Mouse (Mus musculus) midbrain, embryonic 14.5 days (tissue): ENCODE measurements around the gene Kmt2e. TPM values are rescaled to one million over a fixed set of nuclear protein-coding genes. Genes with fewer than 3 reads are reported as not detected.
A peak's percentile ranks its signal among the peaks of the same experiment; 100 is the strongest.

Experiments
- ATAC-seq: fragments of 200-750 bp; cut with Nextera tagmentation; 2 replicates; pipeline ENCODE4 v1.8.0; 2017; ENCODE audit warnings: moderate number of reproducible peaks, moderate library complexity; ENCODE audit not compliant: low FRiP score, low TSS enrichment
- DNase-seq: peaks from one replicate; pipeline ENCODE4 v3.0.0-alpha.2; 2015
- H3K27ac ChIP-seq: fragments of 300-500 bp; sonication (generic); replicated peaks from 2 replicates; pipeline ENCODE4 v1.5.1; 2014; ENCODE audit warnings: mild to moderate bottlenecking, low read depth, low read length, moderate library complexity
- H3K27me3 ChIP-seq: fragments of 300-500 bp; sonication (generic); 2 replicates; pipeline ENCODE4 v1.6.1; 2014; ENCODE audit warnings: low read length, control low read depth, mixed read lengths; ENCODE audit not compliant: control insufficient read depth, insufficient read depth
- H3K36me3 ChIP-seq: fragments of 300-500 bp; sonication (generic); 2 replicates; pipeline ENCODE4 v1.6.1; 2014; ENCODE audit warnings: low read length, control low read depth; ENCODE audit not compliant: control insufficient read depth, insufficient read depth
- H3K4me1 ChIP-seq: fragments of 300-500 bp; sonication (generic); 2 replicates; pipeline ENCODE4 v1.6.1; 2014; ENCODE audit warnings: mild to moderate bottlenecking, antibody characterized with exemption, low read length, control low read depth; ENCODE audit not compliant: control insufficient read depth, insufficient read depth
- H3K4me2 ChIP-seq: fragments of 300-500 bp; sonication (generic); 2 replicates; pipeline ENCODE4 v1.6.1; 2014; ENCODE audit warnings: mild to moderate bottlenecking, low read length, moderate library complexity
- H3K4me3 ChIP-seq: fragments of 300-500 bp; sonication (generic); replicated peaks from 2 replicates; pipeline ENCODE4 v1.5.1; 2014; ENCODE audit warnings: low read depth, low read length
- H3K9ac ChIP-seq: fragments of 300-500 bp; sonication (generic); replicated peaks from 2 replicates; pipeline ENCODE4 v1.6.1; 2014; ENCODE audit warnings: mild to moderate bottlenecking, low read length, moderate library complexity
- H3K9me3 ChIP-seq: fragments of 300-500 bp; sonication (generic); 2 replicates; pipeline ENCODE4 v1.6.1; 2016; ENCODE audit warnings: low read length, control low read depth, mixed read lengths; ENCODE audit not compliant: control insufficient read depth
- WGBS: fragments of 180-500 bp; shearing (Covaris S2); extraction: QIAGEN DNeasy Blood & Tissue Kit; methylation state at CpG from one replicate; pipeline ENCODE4 v1.1.7; 2014; 5-methylcytosine and 5-hydroxymethylcytosine counted together
- polyA plus RNA-seq: library from polyadenylated mRNA; unstranded; fragments of >200 nt; fragmentation: Nextera tagmentation; extraction: Ambion mirVana; gene quantifications from 2 replicates; pipeline ENCODE4 v1.2.1, GENCODE M21; 2014

Gene Kmt2e
- polyA plus RNA-seq, 1 experiment from 2014 or later = 152 TPM

DNA sequence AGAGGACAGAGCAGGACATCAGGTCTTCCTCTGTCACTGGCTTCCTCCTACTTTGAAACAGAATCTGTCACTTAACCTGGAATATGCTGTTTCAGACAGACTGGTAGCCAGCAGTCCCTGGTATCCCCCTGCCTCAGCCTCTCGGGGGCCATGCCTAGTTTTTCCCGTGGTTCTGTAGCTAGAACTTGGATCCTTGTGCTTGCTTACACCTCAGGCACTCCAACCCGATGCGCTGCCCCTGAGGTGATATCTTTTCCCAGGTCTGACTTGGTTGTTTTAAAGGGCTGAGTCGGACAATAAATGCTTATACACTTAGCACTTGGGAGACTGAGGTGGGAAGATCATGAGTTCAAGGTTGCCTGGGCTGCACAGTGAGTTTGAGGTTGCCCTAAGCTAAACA lies 40.4 kb upstream of the Kmt2e start:
- 93% methylated on average over 5 of the region's 5 CpGs for WGBS
- no peak for DNase-seq
- Histone ChIP-seq H3K4me1 (no peaks in the 10 kb centered on the region), H3K9ac (no peak overlapping the region), H3K4me3 (no peak overlapping the region), H3K9me3 (no peaks in the 10 kb centered on the region), H3K27ac (no peak overlapping the region), H3K36me3 (no peaks in the 10 kb centered on the region), H3K27me3 (no peaks in the 10 kb centered on the region), H3K4me2 (no peak overlapping the region)
- no peak for ATAC-seq

DNA sequence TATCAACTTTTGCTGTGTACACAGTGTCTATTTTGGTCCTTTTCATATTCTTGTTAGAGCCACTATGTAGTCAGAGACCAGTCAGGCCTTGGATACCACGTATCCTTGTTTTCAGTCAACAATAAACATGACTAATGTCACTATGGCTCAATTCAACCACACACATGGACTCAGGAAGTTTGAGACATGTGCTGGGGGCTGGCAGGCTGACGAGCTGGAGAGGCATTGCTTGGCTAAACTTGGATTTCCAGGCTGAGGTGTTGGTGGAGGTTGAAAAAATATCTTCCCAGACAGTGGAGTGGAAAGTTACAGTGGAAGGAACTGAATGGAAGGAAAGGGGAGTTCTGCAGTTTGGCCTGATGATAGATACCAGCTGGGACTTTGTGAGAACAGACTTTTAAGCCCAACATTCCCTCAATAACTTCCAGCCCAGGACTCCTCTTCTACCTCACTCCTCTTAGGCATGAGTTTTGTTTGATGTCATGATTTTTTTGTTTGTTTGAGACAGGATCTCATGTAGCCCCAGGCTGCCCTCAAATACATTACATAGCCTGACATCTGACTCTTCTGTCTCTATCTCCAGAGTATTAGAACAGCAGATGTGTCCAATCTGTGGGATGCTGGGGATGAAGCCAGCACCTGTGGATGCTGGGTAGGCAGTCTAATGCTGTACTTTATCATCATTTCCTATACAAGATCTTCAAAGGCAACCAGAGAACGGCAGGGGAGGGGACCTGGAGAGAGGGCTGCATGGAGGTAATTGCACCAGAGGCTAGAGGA lies 39.7 kb upstream of the Kmt2e start:
- Histone ChIP-seq H3K9me3 (no peaks in the 10 kb centered on the region), H3K27me3 (no peaks in the 10 kb centered on the region), H3K27ac (no peak overlapping the region), H3K4me2 (no peak overlapping the region), H3K4me1 (no peaks in the 10 kb centered on the region), H3K9ac (no peak overlapping the region), H3K36me3 (peaks cover 3% of the 10 kb centered on the region; the same call in 1 of the 2 replicates), H3K4me3 (no peak overlapping the region)
- 79% methylated on average over 3 of the region's 3 CpGs for WGBS
- no peak for DNase-seq
- no peak for ATAC-seq

DNA sequence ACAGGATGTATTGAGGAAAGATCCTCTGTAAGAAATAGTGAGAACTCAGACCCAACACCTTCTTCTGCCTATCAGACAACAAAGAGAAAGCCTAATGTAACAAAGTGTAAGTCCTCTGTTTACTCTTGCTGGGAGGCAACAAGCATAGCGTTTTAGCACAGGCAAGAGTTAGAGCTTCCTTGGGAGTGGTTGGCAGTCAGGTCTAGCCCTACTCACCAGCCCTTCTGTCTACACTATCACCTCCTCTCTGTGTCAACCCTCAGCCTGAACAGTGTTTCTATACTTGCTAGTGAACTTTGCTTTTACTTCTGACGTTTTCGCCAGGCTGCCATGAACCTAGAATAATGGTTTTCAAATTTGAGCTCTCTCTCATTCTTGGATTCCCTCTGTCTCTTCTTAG lies 38.5 kb upstream of the Kmt2e start:
- DNase-seq (no peak), ATAC-seq (no peak)
- H3K9me3 ChIP-seq = no peaks in the 10 kb centered on the region
- peaks cover 10% of the 10 kb centered on the region for H3K36me3 ChIP-seq
- 82% methylated on average over 3 of the region's 3 CpGs for WGBS
- no peak overlapping the region for H3K4me2 ChIP-seq
- H3K4me1 ChIP-seq = no peaks in the 10 kb centered on the region
- no peaks in the 10 kb centered on the region for H3K27me3 ChIP-seq
- no peak overlapping the region for H3K9ac ChIP-seq
- H3K4me3 ChIP-seq = no peak overlapping the region
- no peak overlapping the region for H3K27ac ChIP-seq

DNA sequence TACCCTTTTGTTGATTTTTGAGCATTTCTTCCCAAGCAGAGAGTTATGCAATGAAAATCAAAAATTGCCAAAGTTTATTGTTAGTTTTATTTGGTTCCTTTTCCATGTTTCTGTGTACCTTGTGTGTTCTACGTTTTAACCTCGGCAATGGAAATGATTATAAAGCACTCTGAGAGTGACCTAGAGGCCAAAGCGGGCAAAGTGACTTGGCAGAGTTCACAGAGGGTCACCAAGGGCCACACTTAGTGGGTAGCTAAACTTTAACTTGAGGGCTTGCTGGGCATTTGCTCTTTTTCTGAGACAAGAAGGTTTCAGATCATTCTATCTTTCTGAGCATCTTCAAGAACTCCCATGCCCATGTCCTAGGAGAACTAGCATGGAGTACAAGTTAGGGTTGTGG lies 37.5 kb upstream of the Kmt2e start:
- H3K9ac ChIP-seq = no peak overlapping the region
- WGBS = 94% methylated on average over 3 of the region's 3 CpGs
- DNase-seq = no peak

DNA sequence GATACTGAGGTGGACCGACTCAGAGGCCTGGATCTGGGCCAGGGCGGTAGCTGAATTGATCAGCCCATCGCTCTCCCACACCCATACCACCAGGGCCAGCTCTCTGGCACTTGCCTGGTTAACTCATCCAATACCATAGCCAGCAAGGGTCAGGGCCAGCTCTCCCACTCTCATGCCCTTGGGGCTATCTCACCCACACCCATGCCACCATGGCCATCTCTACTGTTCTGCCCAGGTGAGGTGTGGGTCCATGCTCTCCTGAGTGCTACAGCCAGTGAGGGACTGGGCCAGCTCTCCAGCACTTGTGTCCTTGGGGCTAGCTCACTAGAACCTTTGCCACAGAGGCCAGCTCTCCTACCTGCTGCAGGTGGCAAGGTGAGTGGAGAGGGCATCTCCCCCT lies 34.1 kb upstream of the Kmt2e start:
- H3K27me3 ChIP-seq = no peaks in the 10 kb centered on the region
- WGBS = 92% methylated on average over 3 of the region's 3 CpGs
- DNase-seq (no peak), ATAC-seq (peak; percentile 34; the same call in 1 of the 2 replicates)
- H3K4me1 ChIP-seq = no peaks in the 10 kb centered on the region
- H3K4me2 ChIP-seq = no peak overlapping the region
- peaks cover 22% of the 10 kb centered on the region for H3K36me3 ChIP-seq
- no peak overlapping the region for H3K9ac ChIP-seq
- H3K4me3 ChIP-seq = no peak overlapping the region
- H3K9me3 ChIP-seq = no peaks in the 10 kb centered on the region
- H3K27ac ChIP-seq = no peak overlapping the region

More for the DNA sequence above, 37.5 kb upstream of the Kmt2e start:
- no peak overlapping the region for H3K4me3 ChIP-seq
- H3K27me3 ChIP-seq = no peaks in the 10 kb centered on the region
- H3K27ac ChIP-seq = no peak overlapping the region
- no peak overlapping the region for H3K4me2 ChIP-seq
- H3K36me3 ChIP-seq = peaks cover 20% of the 10 kb centered on the region
- H3K9me3 ChIP-seq = no peaks in the 10 kb centered on the region
- no peaks in the 10 kb centered on the region for H3K4me1 ChIP-seq
- no peak for ATAC-seq

DNA sequence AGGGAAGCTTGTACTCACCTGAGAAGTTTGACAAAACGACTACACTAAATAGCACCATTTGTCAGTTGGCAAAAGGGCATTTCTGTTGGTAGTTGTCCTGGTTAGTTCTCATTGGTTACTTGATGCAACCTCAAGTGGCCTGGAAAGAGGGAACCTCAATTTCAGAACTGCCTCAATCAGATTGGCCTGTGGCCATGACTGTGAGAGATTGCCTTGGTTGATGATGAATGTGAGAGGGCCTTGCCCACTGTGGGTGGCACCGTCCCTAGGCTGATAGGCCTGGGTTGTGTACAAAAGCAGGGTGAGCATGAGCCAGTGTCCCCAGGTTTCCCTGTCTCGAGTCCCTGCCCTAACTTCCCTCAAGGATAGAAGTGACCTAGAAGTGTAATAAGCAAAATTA lies 33.4 kb upstream of the Kmt2e start:
- WGBS = 93% methylated on average over 3 of the region's 3 CpGs
- ATAC-seq = no peak

DNA sequence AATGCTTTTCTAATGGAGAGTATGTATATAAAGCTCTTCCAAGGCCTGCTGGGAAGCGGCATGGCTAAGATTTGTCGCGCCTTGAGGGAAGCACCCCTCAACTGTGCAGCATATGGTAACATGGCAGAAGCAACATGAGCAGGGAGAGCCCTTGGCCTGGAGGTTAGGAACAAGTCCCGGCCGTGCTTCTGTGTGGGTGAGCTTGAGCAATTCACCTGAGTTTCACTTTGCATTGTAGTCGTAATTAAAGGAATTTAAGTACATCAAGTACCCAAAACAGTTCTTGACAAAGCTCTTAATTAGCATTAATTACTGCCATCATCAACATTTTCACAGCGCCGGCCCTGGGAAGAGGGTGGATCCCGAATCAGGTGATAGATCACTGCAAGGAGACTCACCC lies 32.9 kb upstream of the Kmt2e start:
- Histone ChIP-seq H3K27ac (no peak overlapping the region), H3K36me3 (peaks cover 27% of the 10 kb centered on the region), H3K4me3 (no peak overlapping the region), H3K4me1 (no peaks in the 10 kb centered on the region), H3K9me3 (no peaks in the 10 kb centered on the region), H3K27me3 (no peaks in the 10 kb centered on the region), H3K9ac (no peak overlapping the region), H3K4me2 (no peak overlapping the region)
- ATAC-seq = no peak
- 88% methylated on average over 9 of the region's 9 CpGs for WGBS
- DNase-seq = no peak

More for the DNA sequence above, 33.4 kb upstream of the Kmt2e start:
- Histone ChIP-seq H3K4me2 (no peak overlapping the region), H3K4me1 (no peaks in the 10 kb centered on the region), H3K9ac (no peak overlapping the region), H3K27ac (no peak overlapping the region), H3K4me3 (no peak overlapping the region), H3K27me3 (no peaks in the 10 kb centered on the region), H3K36me3 (peaks cover 22% of the 10 kb centered on the region), H3K9me3 (no peaks in the 10 kb centered on the region)
- DNase-seq = no peak

DNA sequence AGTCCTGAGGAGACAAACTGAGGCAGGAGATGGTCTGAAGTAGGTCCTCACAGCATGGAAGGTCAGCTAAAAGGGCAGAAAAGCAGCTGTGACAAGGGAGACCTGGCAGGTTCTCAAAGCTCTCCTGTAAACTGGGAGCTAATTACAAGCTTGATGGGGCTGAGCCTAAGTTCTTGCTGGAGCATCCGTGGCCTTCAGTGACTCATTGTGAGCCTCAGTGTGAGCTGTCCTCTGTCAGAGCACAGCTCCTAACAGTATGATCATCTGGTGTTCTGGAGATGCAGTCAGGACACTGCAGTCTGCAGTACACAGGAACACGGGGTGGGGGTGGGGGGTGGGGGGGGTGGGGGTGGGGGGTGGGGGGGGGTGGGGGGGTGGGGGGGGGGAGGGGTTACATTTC lies 32.2 kb upstream of the Kmt2e start:
- Histone ChIP-seq H3K36me3 (peaks cover 27% of the 10 kb centered on the region), H3K4me3 (no peak overlapping the region), H3K27ac (no peak overlapping the region), H3K4me2 (no peak overlapping the region), H3K27me3 (no peaks in the 10 kb centered on the region), H3K9ac (no peak overlapping the region), H3K9me3 (no peaks in the 10 kb centered on the region), H3K4me1 (no peaks in the 10 kb centered on the region)
- ATAC-seq (no peak), DNase-seq (no peak)
- WGBS = 55% methylated on average over 1 of the region's 2 CpGs

DNA sequence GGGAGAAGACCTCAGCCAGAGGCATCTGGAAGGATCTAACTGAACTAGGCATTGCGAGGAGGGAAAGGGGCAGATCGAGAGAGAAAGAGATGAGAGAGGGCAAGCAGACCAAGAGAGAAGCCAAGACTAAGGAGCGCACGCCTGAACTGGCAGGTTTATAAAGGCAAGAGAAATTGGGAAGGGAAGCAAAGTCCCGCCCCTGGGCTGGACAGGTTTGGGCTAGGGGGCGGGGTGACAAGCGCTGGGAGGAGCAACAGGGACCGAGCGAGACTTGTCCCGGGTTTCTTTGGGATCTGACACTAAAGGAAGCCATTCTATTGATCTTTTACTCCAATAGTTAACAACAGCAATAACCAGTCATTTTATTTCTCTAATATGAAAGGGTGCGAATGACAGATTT lies 31.1 kb upstream of the Kmt2e start:
- ATAC-seq (no peak), DNase-seq (no peak)
- H3K36me3 ChIP-seq = peaks cover 27% of the 10 kb centered on the region
- no peaks in the 10 kb centered on the region for H3K4me1 ChIP-seq
- H3K27me3 ChIP-seq = no peaks in the 10 kb centered on the region
- no peak overlapping the region for H3K27ac ChIP-seq
- H3K9me3 ChIP-seq = no peaks in the 10 kb centered on the region
- no peak overlapping the region for H3K9ac ChIP-seq
- WGBS = 67% methylated on average over 11 of the region's 11 CpGs
- H3K4me2 ChIP-seq = no peak overlapping the region
- no peak overlapping the region for H3K4me3 ChIP-seq
